In genomic region chr11:49613349-49613748, GRCm38 (mm10) we compare ENCODE assay signal across 9 mouse cellular contexts. TPM values are rescaled to one million over a fixed set of nuclear protein-coding genes. Genes with fewer than 3 reads are reported as not detected.
DNase-seq lines count a peak whose midpoint lies in the region; ATAC-seq lines count a peak whose summit lies in the region.
"Had no signal": no experiment of that assay in that cellular context is flagged by ENCODE, and none has a peak within 500 bp of the region (broad histone marks: within the 10 kb centered on the region; RNA-seq: fewer than 3 reads in every experiment).

No protein-coding gene starts in this region.

- H3K4me3 ChIP-seq in liver, embryonic 15.5 days (replicated peaks): no peak overlapping the region
- H3K4me3 ChIP-seq: hindbrain, embryonic 15.5 days had no signal

- H3K27me3 ChIP-seq in liver, embryonic 15.5 days: peaks cover 64% of the 10 kb centered on the region

- ATAC-seq in hematopoietic stem cell, adult 5-6 weeks (replicated peaks in 1 of 2; ENCODE audit: insufficient read depth in 1 of 2, low FRiP score in 2 of 2, low TSS enrichment in 1 of 2, low read depth in 1 of 2, poor library complexity in 2 of 2, severe bottlenecking in 2 of 2): peak; percentile 44 to 62
- ATAC-seq in liver, embryonic 15.5 days (ENCODE audit: insufficient read depth): peak; percentile 50; the same call in 1 of the 2 replicates

- no peaks in the 10 kb centered on the region for H3K36me3 ChIP-seq in liver, embryonic 15.5 days (replicated peaks)
- H3K36me3 ChIP-seq: hindbrain, embryonic 15.5 days had no signal

- 2% methylated on average over 10 of the region's 10 CpGs for WGBS in liver, embryonic 15.5 days (ENCODE audit: insufficient replicate concordance)

- no peak overlapping the region for H3K9ac ChIP-seq in liver, embryonic 15.5 days
- H3K9ac ChIP-seq: hindbrain, embryonic 15.5 days had no signal

- no peaks in the 10 kb centered on the region for H3K9me3 ChIP-seq in liver, embryonic 15.5 days (replicated peaks)
- H3K9me3 ChIP-seq: hindbrain, embryonic 15.5 days had no signal

- peak; percentile 14 for DNase-seq in Muller cell, postnatal 12 days (ENCODE audit: inconsistent ontology term)
- DNase-seq in embryo, embryonic 10.5 days (ENCODE audit: low spot score): peak; percentile 26
- no peak for DNase-seq in right cerebral cortex, adult 2 months (ENCODE audit: low spot score in 2 of 2)
- no peak for DNase-seq in layer of hippocampus, adult 11-12 months (ENCODE audit: low spot score)
- no peak for DNase-seq in thymus, adult 18-20 months
- DNase-seq in layer of hippocampus, adult 8-10 months (ENCODE audit: low spot score in 2 of 2): no peak

- H3K27ac ChIP-seq in liver, embryonic 15.5 days (replicated peaks): no peak overlapping the region
- H3K27ac ChIP-seq: hindbrain, embryonic 15.5 days had no signal

- peaks cover 4% of the 10 kb centered on the region; the same call in 1 of the 2 replicates for H3K4me1 ChIP-seq in liver, embryonic 15.5 days (replicated peaks)

- H3K4me2 ChIP-seq in liver, embryonic 15.5 days: no peak overlapping the region
- H3K4me2 ChIP-seq: hindbrain, embryonic 15.5 days had no signal

RNA-seq across cellular contexts. Expression of gene Flt4, which starts 4.3 kb away (rescaled TPM):
- 0.13 TPM in 1 of 2 replicates, not detected in the other for total RNA-seq in hematopoietic stem cell, adult 5-6 weeks (2017)
- polyA plus RNA-seq in liver, embryonic 15.5 days (2015; fragmentation: Nextera tagmentation; extraction: Ambion mirVana): 2.9 and 3.8 TPM in 2 replicates
- total RNA-seq in layer of hippocampus, adult 8-10 months (2022): 1 to 10 TPM; 1.9 to 2.8 (median 2.3) TPM

RNA-seq across cellular contexts. Expression of gene Scgb3a1, which starts 50.1 kb away (rescaled TPM):
- 0.94 TPM in 1 of 2 replicates, not detected in the other for total RNA-seq in hematopoietic stem cell, adult 5-6 weeks (2017)
- 0.20 TPM in 1 of 2 replicates, not detected in the other for polyA plus RNA-seq in liver, embryonic 15.5 days (2015; fragmentation: Nextera tagmentation; extraction: Ambion mirVana)
- not detected for total RNA-seq in layer of hippocampus, adult 8-10 months (2022)

RNA-seq across cellular contexts. Expression of gene Olfr1380, which starts 56.7 kb away (rescaled TPM):
- total RNA-seq in hematopoietic stem cell, adult 5-6 weeks (2017): not detected in 2 replicates
- polyA plus RNA-seq in liver, embryonic 15.5 days (2015; fragmentation: Nextera tagmentation; extraction: Ambion mirVana): not detected in 2 replicates
- not detected for total RNA-seq in layer of hippocampus, adult 8-10 months (2022)
- polyA plus RNA-seq: hindbrain, embryonic 15.5 days had no signal

Comparison
In these comparisons a context has a peak if more than half of its experiments do, and no peak if none do; other contexts are left out.
1. DNase-seq: peak in Muller cell, postnatal 12 days (single experiment) and embryo, embryonic 10.5 days (single experiment); none in right cerebral cortex, adult 2 months (0 of 2), layer of hippocampus, adult 11-12 months (single experiment), thymus, adult 18-20 months (0 of 2) and layer of hippocampus, adult 8-10 months (0 of 2).